Mouse (Mus musculus): ENCODE measurements around the gene Gm3604. TPM values are rescaled to one million over a fixed set of nuclear protein-coding genes. Genes with fewer than 3 reads are reported as not detected.
"Not testable (repeated sequence)": the region's sequence is repeated elsewhere in the genome, so short reads cannot be mapped to it uniquely, and the experiment has no call there.

Gm3604 gene
- 4.0 and 4.6 TPM in 2 replicates for polyA plus RNA-seq (2015; fragmentation: Nextera tagmentation; extraction: Ambion mirVana)

GRCm38 (mm10) chr13:62382952-62383351 lies at the start of gene Gm3604:
Gene Gm3604, minus strand, starts transcription at chr13:62383177.
- not testable (repeated sequence) for H3K27ac ChIP-seq (ENCODE audit: low read length); H3K27me3 ChIP-seq (ENCODE audit: control insufficient read depth, insufficient read depth, low read length); ATAC-seq (replicated peaks; ENCODE audit: extremely low read depth, insufficient read depth, low FRiP score); H3K4me1 ChIP-seq (ENCODE audit: control insufficient read depth, insufficient read depth, low read length); H3K9me3 ChIP-seq (replicated peaks; ENCODE audit: control insufficient read depth, low read length); H3K36me3 ChIP-seq (ENCODE audit: control insufficient read depth, insufficient read depth)
- H3K9ac ChIP-seq (ENCODE audit: low read length), result peak within 1 kb of the TSS; percentile 57
- 4% methylated on average over 13 of the region's 13 CpGs for WGBS
- H3K4me2 ChIP-seq (ENCODE audit: low read depth, low read length), result peak within 1 kb of the TSS; percentile 56
- H3K4me3 ChIP-seq (ENCODE audit: low read length), result peak within 1 kb of the TSS; percentile 54

- not testable (repeated sequence) for H3K27ac ChIP-seq (ENCODE audit: low read length)
These were observed 16.2 kb upstream of the Gm3604 start for GRCm38 (mm10) chr13:62399206-62399605.

DNA sequence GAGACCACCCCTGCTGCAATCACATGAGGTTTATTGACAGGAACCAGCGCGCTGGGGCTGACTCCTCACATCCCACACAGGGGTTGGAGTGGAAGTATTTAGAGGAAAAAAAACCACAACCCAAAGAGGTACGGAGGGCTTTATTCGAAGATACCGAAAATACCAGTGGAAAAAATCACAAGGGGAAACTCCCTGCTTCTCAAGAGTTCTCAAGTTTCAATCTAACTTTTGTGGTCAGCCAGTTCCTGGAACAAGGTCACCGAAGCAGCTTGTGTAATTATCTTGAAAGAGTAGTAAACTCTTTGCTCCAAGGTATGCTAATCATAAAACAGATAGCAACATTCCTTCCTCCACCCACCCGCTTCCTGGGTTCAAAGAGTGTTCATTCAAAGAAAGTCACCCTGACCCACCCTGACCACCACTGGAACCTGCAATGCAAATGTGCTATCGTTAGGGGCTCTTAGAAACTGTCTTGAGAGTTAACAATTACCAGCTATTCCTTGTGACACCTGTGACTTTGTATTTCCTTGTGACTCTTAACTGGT lies 7.2 kb upstream of the Gm3604 start:
- not testable (repeated sequence) for ATAC-seq (replicated peaks; ENCODE audit: extremely low read depth, insufficient read depth, low FRiP score); H3K4me3 ChIP-seq (ENCODE audit: low read length); H3K9ac ChIP-seq (ENCODE audit: low read length); H3K4me2 ChIP-seq (ENCODE audit: low read depth, low read length); H3K4me1 ChIP-seq (ENCODE audit: control insufficient read depth, insufficient read depth, low read length); H3K27ac ChIP-seq (ENCODE audit: low read length); H3K27me3 ChIP-seq (ENCODE audit: control insufficient read depth, insufficient read depth, low read length); H3K9me3 ChIP-seq (replicated peaks; ENCODE audit: control insufficient read depth, low read length); H3K36me3 ChIP-seq (ENCODE audit: control insufficient read depth, insufficient read depth)
- 77% methylated on average over 8 of the region's 8 CpGs for WGBS

More at GRCm38 (mm10) chr13:62399206-62399605, 16.2 kb upstream of the Gm3604 start:
- not testable (repeated sequence) for H3K9ac ChIP-seq (ENCODE audit: low read length); H3K4me3 ChIP-seq (ENCODE audit: low read length); H3K9me3 ChIP-seq (replicated peaks; ENCODE audit: control insufficient read depth, low read length); H3K4me2 ChIP-seq (ENCODE audit: low read depth, low read length); H3K4me1 ChIP-seq (ENCODE audit: control insufficient read depth, insufficient read depth, low read length); H3K27me3 ChIP-seq (ENCODE audit: control insufficient read depth, insufficient read depth, low read length); ATAC-seq (replicated peaks; ENCODE audit: extremely low read depth, insufficient read depth, low FRiP score); H3K36me3 ChIP-seq (ENCODE audit: control insufficient read depth, insufficient read depth)
- WGBS, result 63% methylated on average over 3 of the region's 3 CpGs

DNA sequence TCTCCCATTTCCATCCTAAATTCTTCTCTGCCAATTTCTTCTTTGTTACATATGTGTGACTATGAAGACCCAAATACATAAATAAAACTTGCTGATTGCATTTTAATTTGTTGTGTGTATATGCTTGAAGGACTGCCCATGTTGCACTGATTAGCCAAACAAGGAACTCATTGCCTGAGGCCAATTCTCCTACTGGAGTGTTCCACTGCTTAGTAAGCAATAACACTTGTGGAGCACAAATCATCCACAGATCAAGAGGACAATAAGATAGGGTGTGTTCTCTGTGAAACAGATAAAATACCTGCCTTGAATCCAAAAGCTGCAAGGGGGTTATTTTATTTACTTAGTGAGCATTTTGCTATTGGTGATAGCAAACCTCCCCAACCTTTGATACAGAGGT lies 51.2 kb downstream of the Gm3604 start:
- no peak for ATAC-seq (replicated peaks; ENCODE audit: extremely low read depth, insufficient read depth, low FRiP score)
- H3K4me2 ChIP-seq (ENCODE audit: low read depth, low read length), result no peak overlapping the region

DNA sequence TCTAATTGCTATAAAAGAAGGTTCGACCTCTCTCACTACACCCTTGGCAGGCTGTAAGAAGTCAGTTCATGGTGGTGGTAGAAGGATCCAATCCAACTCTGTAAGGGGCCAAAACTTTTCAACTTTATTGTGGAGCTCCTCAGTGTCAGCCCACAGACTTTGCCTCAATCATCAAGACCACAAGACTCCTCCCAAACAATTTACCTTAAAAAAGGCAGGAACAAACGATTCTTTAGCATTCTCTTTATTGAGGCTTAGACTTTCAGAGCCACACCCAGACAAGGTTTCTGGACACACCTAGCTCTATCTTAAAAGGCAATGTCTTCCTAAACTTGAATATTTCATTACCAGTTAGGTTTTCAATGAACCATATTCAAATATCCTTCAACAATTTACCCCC lies 51.6 kb downstream of the Gm3604 start:
- no peak for ATAC-seq (replicated peaks; ENCODE audit: extremely low read depth, insufficient read depth, low FRiP score)
- H3K4me2 ChIP-seq (ENCODE audit: low read depth, low read length), result no peak overlapping the region
- no peaks in the 10 kb centered on the region for H3K4me1 ChIP-seq (ENCODE audit: control insufficient read depth, insufficient read depth, low read length)
- no peak overlapping the region for H3K4me3 ChIP-seq (ENCODE audit: low read length)
- WGBS, result 59% methylated on average over 2 of the region's 2 CpGs
- H3K36me3 ChIP-seq (ENCODE audit: control insufficient read depth, insufficient read depth), result no peaks in the 10 kb centered on the region
- peaks cover 12% of the 10 kb centered on the region; the same call in 1 of the 2 replicates for H3K9me3 ChIP-seq (replicated peaks; ENCODE audit: control insufficient read depth, low read length)
- no peak overlapping the region for H3K9ac ChIP-seq (ENCODE audit: low read length)
- no peaks in the 10 kb centered on the region for H3K27me3 ChIP-seq (ENCODE audit: control insufficient read depth, insufficient read depth, low read length)
- H3K27ac ChIP-seq (ENCODE audit: low read length), result no peak overlapping the region

More for the DNA sequence above, 51.2 kb downstream of the Gm3604 start:
- Histone ChIP-seq H3K9ac (ENCODE audit: low read length) (no peak overlapping the region), H3K4me3 (ENCODE audit: low read length) (no peak overlapping the region), H3K4me1 (ENCODE audit: control insufficient read depth, insufficient read depth, low read length) (no peaks in the 10 kb centered on the region), H3K27me3 (ENCODE audit: control insufficient read depth, insufficient read depth, low read length) (no peaks in the 10 kb centered on the region), H3K36me3 (ENCODE audit: control insufficient read depth, insufficient read depth) (no peaks in the 10 kb centered on the region), H3K9me3 (replicated peaks; ENCODE audit: control insufficient read depth, low read length) (peaks cover 12% of the 10 kb centered on the region; the same call in 1 of the 2 replicates), H3K27ac (ENCODE audit: low read length) (no peak overlapping the region)

Small RNA genes lying within 50 kb of the gene (microRNA-seq; reads per million reads assigned to microRNA genes)
- not detected for gene Gm25933

Other genes with a start within 250 kb of the Gm3604 start
- 9.1 and 9.6 TPM in 2 replicates for gene Gm49359, start 83.7 kb upstream of the Gm3604 start, polyA plus RNA-seq (2015; fragmentation: Nextera tagmentation; extraction: Ambion mirVana)
- gene Zfp935, start 175.3 kb upstream of the Gm3604 start, polyA plus RNA-seq (2015; fragmentation: Nextera tagmentation; extraction: Ambion mirVana), result 0.26 TPM in 1 of 2 replicates, not detected in the other
- gene Zfp934, start 188.0 kb upstream of the Gm3604 start, polyA plus RNA-seq (2015; fragmentation: Nextera tagmentation; extraction: Ambion mirVana), result 11.3 and 14.7 TPM in 2 replicates
- gene 6720489N17Rik, start 241.0 kb upstream of the Gm3604 start, polyA plus RNA-seq (2015; fragmentation: Nextera tagmentation; extraction: Ambion mirVana), result 5.9 and 6.5 TPM in 2 replicates